Mouse (Mus musculus): Measurements from ENCODE around the gene Hoxa10.

- TF ChIP-seq TBP (IDR thresholded peaks at IDR 0.05; ENCODE audit: low read depth, low read length) (no peak), NRF1 (IDR thresholded peaks at IDR 0.05; ENCODE audit: insufficient read depth, low read depth, low read length, poor library complexity, severe bottlenecking) (no peak), POLR2A (IDR thresholded peaks at IDR 0.05; ENCODE audit: control insufficient read depth in 1 of 2, insufficient read depth in 1 of 2, low read depth in 1 of 2, low read length in 2 of 2, poor library complexity in 1 of 2) (no peak), ZNF384 (IDR thresholded peaks at IDR 0.05; ENCODE audit: low read depth, low read length) (no peak), CHD2 (IDR thresholded peaks at IDR 0.05; ENCODE audit: low read length) (no peak)
These were observed 28.0 kb downstream of the Hoxa10 start for GRCm38 (mm10) chr6:52212556-52213118.

Measured in MEL (cell line).